Mouse (Mus musculus) limb, embryonic 15.5 days (tissue): ENCODE measurements around the gene Baiap2. TPM values are rescaled to one million over a fixed set of nuclear protein-coding genes. Genes with fewer than 3 reads are reported as not detected.

Experiments
- ATAC-seq: fragments of 200-750 bp; cut with Nextera tagmentation; 2 replicates; pipeline ENCODE4 v1.8.0; 2017; ENCODE audit warnings: low read depth, moderate TSS enrichment; ENCODE audit not compliant: insufficient number of reproducible peaks, low FRiP score, low TSS enrichment
- H3K27ac ChIP-seq: fragments of 300-500 bp; sonication (generic); 2 replicates; pipeline ENCODE4 v1.5.1; 2015; ENCODE audit warnings: moderate library complexity, mild to moderate bottlenecking, inconsistent platforms
- H3K27me3 ChIP-seq: fragments of 300-500 bp; sonication (generic); 2 replicates; pipeline ENCODE4 v1.6.1; 2015; ENCODE audit warnings: inconsistent platforms
- H3K36me3 ChIP-seq: fragments of 300-500 bp; sonication (generic); 2 replicates; pipeline ENCODE4 v1.6.1; 2015; ENCODE audit warnings: inconsistent platforms
- H3K4me1 ChIP-seq: fragments of 300-500 bp; sonication (generic); 2 replicates; pipeline ENCODE4 v1.6.1; 2015; ENCODE audit warnings: inconsistent platforms
- H3K4me2 ChIP-seq: fragments of 300-500 bp; sonication (generic); 2 replicates; pipeline ENCODE4 v1.6.1; 2015; ENCODE audit warnings: mild to moderate bottlenecking, inconsistent platforms
- H3K4me3 ChIP-seq: fragments of 300-500 bp; sonication (generic); 2 replicates; pipeline ENCODE4 v1.5.1; 2015; ENCODE audit warnings: mild to moderate bottlenecking, inconsistent platforms
- H3K9ac ChIP-seq: fragments of 300-500 bp; sonication (generic); 2 replicates; pipeline ENCODE4 v1.6.1; 2015; ENCODE audit warnings: inconsistent platforms
- H3K9me3 ChIP-seq: fragments of 300-500 bp; sonication (generic); 2 replicates; pipeline ENCODE4 v1.6.1; 2016; ENCODE audit warnings: inconsistent platforms
- WGBS: fragments of 180-500 bp; shearing (Covaris S2); methylation state at CpG from one replicate; pipeline ENCODE4 v1.1.7; 2015; 5-methylcytosine and 5-hydroxymethylcytosine counted together
- polyA plus RNA-seq: library from polyadenylated mRNA; unstranded; fragments of >200 nt; fragmentation: Nextera tagmentation; extraction: Ambion mirVana; gene quantifications from 2 replicates; pipeline ENCODE4 v1.2.1, GENCODE M21; 2015

The Baiap2 gene
- polyA plus RNA-seq = 40.2 and 41.9 TPM in 2 replicates

GRCm38 (mm10) chr11:119942727-119943427 is at the start of gene Baiap2:
Gene Baiap2 (plus strand): TSS chr11:119942763.
- ATAC-seq = peak; percentile 97
- H3K36me3 ChIP-seq = no peaks in the 10 kb centered on the region
- peak within 1 kb of the TSS; percentile 82 for H3K9ac ChIP-seq
- peak within 1 kb of the TSS; percentile 96 for H3K4me2 ChIP-seq
- H3K9me3 ChIP-seq = no peaks in the 10 kb centered on the region
- H3K27ac ChIP-seq = peak within 1 kb of the TSS; percentile 88
- peak within 1 kb of the TSS; percentile 79 for H3K4me3 ChIP-seq
- under 1% methylated on average over 76 of the region's 79 CpGs for WGBS
- H3K27me3 ChIP-seq = no peaks in the 10 kb centered on the region
- peaks cover 76% of the 10 kb centered on the region for H3K4me1 ChIP-seq

- Histone ChIP-seq H3K27ac (no peak overlapping the region), H3K27me3 (no peaks in the 10 kb centered on the region), H3K4me1 (no peaks in the 10 kb centered on the region), H3K4me3 (no peak overlapping the region), H3K9ac (no peak overlapping the region), H3K4me2 (no peak overlapping the region), H3K36me3 (peaks cover 88% of the 10 kb centered on the region), H3K9me3 (no peaks in the 10 kb centered on the region)
- ATAC-seq = no peak
- WGBS = 49% methylated on average over 10 of the region's 10 CpGs
Observed at GRCm38 (mm10) chr11:119893667-119894236, 48.8 kb upstream of the Baiap2 start.

GRCm38 (mm10) chr11:119894634-119895033 is 47.9 kb upstream of the Baiap2 start:
- Histone ChIP-seq H3K9ac (no peak overlapping the region), H3K9me3 (no peaks in the 10 kb centered on the region), H3K27me3 (no peaks in the 10 kb centered on the region), H3K4me1 (no peaks in the 10 kb centered on the region), H3K4me3 (no peak overlapping the region), H3K36me3 (peaks cover 90% of the 10 kb centered on the region), H3K27ac (no peak overlapping the region), H3K4me2 (no peak overlapping the region)
- ATAC-seq = no peak
- WGBS = 46% methylated on average over 6 of the region's 6 CpGs

GRCm38 (mm10) chr11:119897041-119897440 is 45.5 kb upstream of the Baiap2 start:
- Histone ChIP-seq H3K27ac (no peak overlapping the region), H3K9me3 (no peaks in the 10 kb centered on the region), H3K4me1 (no peaks in the 10 kb centered on the region), H3K27me3 (no peaks in the 10 kb centered on the region), H3K4me3 (no peak overlapping the region), H3K36me3 (peaks cover 73% of the 10 kb centered on the region), H3K4me2 (no peak overlapping the region), H3K9ac (no peak overlapping the region)
- ATAC-seq = no peak
- 81% methylated on average over 9 of the region's 9 CpGs for WGBS

- Histone ChIP-seq H3K27ac (no peak overlapping the region), H3K9ac (no peak overlapping the region), H3K4me3 (no peak overlapping the region), H3K4me2 (no peak overlapping the region), H3K27me3 (no peaks in the 10 kb centered on the region), H3K36me3 (peaks cover 54% of the 10 kb centered on the region), H3K9me3 (no peaks in the 10 kb centered on the region), H3K4me1 (no peaks in the 10 kb centered on the region)
- 88% methylated on average over 11 of the region's 11 CpGs for WGBS
- ATAC-seq = no peak
Observed at GRCm38 (mm10) chr11:119898976-119899375, 43.6 kb upstream of the Baiap2 start.

GRCm38 (mm10) chr11:119901174-119901573 is 41.4 kb upstream of the Baiap2 start:
- Histone ChIP-seq H3K36me3 (peaks cover 32% of the 10 kb centered on the region), H3K4me1 (peaks cover 6% of the 10 kb centered on the region; the same call in 1 of the 2 replicates), H3K4me2 (no peak overlapping the region), H3K4me3 (no peak overlapping the region), H3K27me3 (peaks cover 4% of the 10 kb centered on the region; the same call in 1 of the 2 replicates), H3K27ac (no peak overlapping the region), H3K9ac (no peak overlapping the region), H3K9me3 (no peaks in the 10 kb centered on the region)
- WGBS = 69% methylated on average over 4 of the region's 4 CpGs
- ATAC-seq = no peak

- no peak overlapping the region for H3K27ac ChIP-seq
- no peak for ATAC-seq
- peaks cover 11% of the 10 kb centered on the region for H3K27me3 ChIP-seq
- H3K9ac ChIP-seq = no peak overlapping the region
- no peak overlapping the region for H3K4me3 ChIP-seq
- peaks cover 6% of the 10 kb centered on the region; the same call in 1 of the 2 replicates for H3K4me1 ChIP-seq
- WGBS = 82% methylated on average over 4 of the region's 4 CpGs
- H3K36me3 ChIP-seq = peaks cover 18% of the 10 kb centered on the region
- no peak overlapping the region for H3K4me2 ChIP-seq
- H3K9me3 ChIP-seq = no peaks in the 10 kb centered on the region
Observed at GRCm38 (mm10) chr11:119902891-119903290, 39.7 kb upstream of the Baiap2 start.

- Histone ChIP-seq H3K4me1 (peaks cover 9% of the 10 kb centered on the region; the same call in 1 of the 2 replicates), H3K27me3 (peaks cover 11% of the 10 kb centered on the region), H3K4me2 (no peak overlapping the region), H3K27ac (no peak overlapping the region), H3K4me3 (no peak overlapping the region), H3K9me3 (no peaks in the 10 kb centered on the region), H3K36me3 (no peaks in the 10 kb centered on the region), H3K9ac (no peak overlapping the region)
- WGBS = 39% methylated on average over 5 of the region's 5 CpGs
- no peak for ATAC-seq
Observed at GRCm38 (mm10) chr11:119904621-119905286, 37.8 kb upstream of the Baiap2 start.

- Histone ChIP-seq H3K27ac (no peak overlapping the region), H3K4me3 (no peak overlapping the region), H3K4me2 (no peak overlapping the region), H3K27me3 (peaks cover 11% of the 10 kb centered on the region), H3K9ac (0 out of 2 replicates have a peak overlapping the region, but pooled peaks have one; percentile 10), H3K4me1 (peaks cover 12% of the 10 kb centered on the region; the same call in 1 of the 2 replicates), H3K36me3 (no peaks in the 10 kb centered on the region), H3K9me3 (no peaks in the 10 kb centered on the region)
- 78% methylated on average over 5 of the region's 5 CpGs for WGBS
- no peak for ATAC-seq
Observed at GRCm38 (mm10) chr11:119905794-119906193, 36.8 kb upstream of the Baiap2 start.

GRCm38 (mm10) chr11:119907006-119907650 is 35.4 kb upstream of the Baiap2 start:
- H3K27ac ChIP-seq = no peak overlapping the region
- no peak overlapping the region for H3K4me3 ChIP-seq
- no peaks in the 10 kb centered on the region for H3K36me3 ChIP-seq
- H3K9ac ChIP-seq = no peak overlapping the region
- peaks cover 11% of the 10 kb centered on the region for H3K27me3 ChIP-seq
- peaks cover 12% of the 10 kb centered on the region; the same call in 1 of the 2 replicates for H3K4me1 ChIP-seq
- no peak for ATAC-seq
- no peaks in the 10 kb centered on the region for H3K9me3 ChIP-seq
- H3K4me2 ChIP-seq = no peak overlapping the region
- 43% methylated on average over 7 of the region's 7 CpGs for WGBS

- ATAC-seq = no peak
- Histone ChIP-seq H3K4me1 (peaks cover 16% of the 10 kb centered on the region), H3K27me3 (peaks cover 11% of the 10 kb centered on the region), H3K4me3 (no peak overlapping the region), H3K9ac (no peak overlapping the region), H3K4me2 (no peak overlapping the region), H3K36me3 (no peaks in the 10 kb centered on the region), H3K27ac (no peak overlapping the region), H3K9me3 (no peaks in the 10 kb centered on the region)
- 55% methylated on average over 7 of the region's 7 CpGs for WGBS
Observed at GRCm38 (mm10) chr11:119907711-119908110, 34.9 kb upstream of the Baiap2 start.
